Mouse (Mus musculus) CH12.LX (cell line): ENCODE results near the gene 1810030O07Rik. TPM values are rescaled to one million over a fixed set of nuclear protein-coding genes. Genes with fewer than 3 reads are reported as not detected.
"Not testable (repeated sequence)": the region's sequence is repeated elsewhere in the genome, so short reads cannot be mapped to it uniquely, and the experiment has no call there.

ENCODE experiments used
- DNase-seq: peaks from one replicate; pipeline ENCODE4 v3.0.0-alpha.2; 2013; ENCODE audit errors: extremely low read depth
- H3K27ac ChIP-seq: 2 replicates; pipeline ENCODE4 v1.5.1; 2012; ENCODE audit warnings: low read depth, mild to moderate bottlenecking, control low read depth, moderate library complexity; ENCODE audit not compliant: insufficient read depth
- H3K27me3 ChIP-seq: replicated peaks from 2 replicates; pipeline ENCODE3; 2012; ENCODE audit warnings: inconsistent platforms
- H3K36me3 ChIP-seq, 2 experiments: replicated peaks in 1 of 2; 2 replicates each; pipeline versions ENCODE3 to v1.6.1; 2012; ENCODE audit warnings: inconsistent platforms in 1 of 2, low read length in 1 of 2, mild to moderate bottlenecking in 1 of 2, mixed read lengths in 1 of 2, moderate library complexity in 1 of 2; ENCODE audit not compliant: control insufficient read depth in 1 of 2, insufficient read depth in 1 of 2
- H3K4me1 ChIP-seq, 2 experiments: 2 replicates each; pipeline ENCODE4 v1.6.1; 2012; ENCODE audit warnings: inconsistent platforms in 1 of 2, moderate library complexity in 1 of 2; ENCODE audit not compliant: insufficient read depth in 2 of 2, control insufficient read depth in 1 of 2
- H3K4me2 ChIP-seq: 2 replicates; pipeline ENCODE4 v1.6.1; 2012; ENCODE audit warnings: low read depth, mild to moderate bottlenecking, control low read depth; ENCODE audit not compliant: poor library complexity, insufficient read depth, severe bottlenecking
- H3K4me3 ChIP-seq, 3 experiments: fragments of 150-350 bp in 1 of 3; sonication (generic) in 1 of 3; replicated peaks in 1 of 3; 2 replicates each; pipeline versions ENCODE3 to v1.5.1; 2011 to 2012; ENCODE audit warnings: low read depth in 2 of 3, low read length in 2 of 3, mild to moderate bottlenecking in 2 of 3, moderate library complexity in 2 of 3, control low read depth in 1 of 3, improper control_type of control experiment in 1 of 3, inconsistent platforms in 1 of 3, mixed read lengths in 1 of 3; ENCODE audit not compliant: poor library complexity in 1 of 3
- H3K79me2 ChIP-seq: replicated peaks from 2 replicates; pipeline ENCODE4 v1.6.1; 2012; ENCODE audit warnings: mild to moderate bottlenecking, moderate library complexity; ENCODE audit not compliant: control insufficient read depth, poor library complexity, insufficient read depth, severe bottlenecking; ENCODE audit errors: extremely low read depth
- H3K9ac ChIP-seq: 2 replicates; pipeline ENCODE4 v1.6.1; 2012; ENCODE audit warnings: low read depth, mild to moderate bottlenecking, control low read depth, moderate library complexity; ENCODE audit not compliant: insufficient read depth
- H3K9me3 ChIP-seq: replicated peaks from 2 replicates; pipeline ENCODE3; 2012; ENCODE audit warnings: low read length, inconsistent platforms, mixed read lengths
- E2F4 ChIP-seq: IDR thresholded peaks from 2 replicates; pipeline ENCODE4 v1.6.1; 2011; ENCODE audit warnings: low read depth, low read length, improper control_type of control experiment; ENCODE audit not compliant: insufficient replicate concordance
- ETS1 ChIP-seq: conservative IDR thresholded peaks from 2 replicates; pipeline ENCODE4 v1.6.1; 2012; ENCODE audit warnings: low read depth, mild to moderate bottlenecking, inconsistent platforms, low read length, improper control_type of control experiment, moderate library complexity
- HCFC1 ChIP-seq: IDR thresholded peaks from 2 replicates; pipeline ENCODE4 v1.6.1; 2012; ENCODE audit warnings: low read depth, mild to moderate bottlenecking, inconsistent platforms, low read length, improper control_type of control experiment
- IRF4 ChIP-seq: IDR thresholded peaks from 2 replicates; pipeline ENCODE4 v1.6.1; 2014; ENCODE audit warnings: low read depth, mild to moderate bottlenecking, inconsistent platforms, low read length, improper control_type of control experiment
- JUN ChIP-seq: IDR thresholded peaks from 2 replicates; pipeline ENCODE4 v1.6.1; 2011; ENCODE audit warnings: low read depth, mild to moderate bottlenecking, low read length, improper control_type of control experiment, moderate library complexity; ENCODE audit not compliant: insufficient read depth
- KAT2A ChIP-seq: IDR thresholded peaks from 2 replicates; pipeline ENCODE4 v1.6.1; 2012; ENCODE audit warnings: low read length, improper control_type of control experiment, inconsistent platforms; ENCODE audit not compliant: insufficient replicate concordance
- MAX ChIP-seq: IDR thresholded peaks from 2 replicates; pipeline ENCODE4 v1.6.1; 2011; ENCODE audit warnings: low read length, improper control_type of control experiment
- MYC ChIP-seq: IDR thresholded peaks from 2 replicates; pipeline ENCODE4 v1.6.1; 2011; ENCODE audit warnings: low read depth, mild to moderate bottlenecking, improper control_type of control experiment, low read length
- POLR2A ChIP-seq: IDR thresholded peaks from 2 replicates; pipeline ENCODE4 v1.6.1; 2011; ENCODE audit warnings: low read depth, mild to moderate bottlenecking, improper control_type of control experiment, low read length
- POLR2AphosphoS2 ChIP-seq: IDR thresholded peaks from 2 replicates; pipeline ENCODE4 v1.6.1; 2011; ENCODE audit warnings: low read depth, low read length, improper control_type of control experiment
- UBTF ChIP-seq: IDR thresholded peaks from 2 replicates; pipeline ENCODE4 v1.6.1; 2012; ENCODE audit warnings: low read depth, mild to moderate bottlenecking, inconsistent platforms, low read length, improper control_type of control experiment, moderate library complexity
- ZMIZ1 ChIP-seq: IDR thresholded peaks from 2 replicates; pipeline ENCODE4 v1.6.1; 2012; ENCODE audit warnings: low read depth, mild to moderate bottlenecking, inconsistent platforms, low read length, improper control_type of control experiment
- dilution Hi-C: fragments of 300-500 bp; cut with MboI; formaldehyde crosslinking; loops from 2 replicates; pipeline ENCODE4 v1.14.3; 2020; ENCODE audit warnings: low sequenced_read_pairs; ENCODE audit not compliant: extremely low pct_unique_long_range_greater_than_20kb, extremely low pct_ligation_motif_present
- in situ Hi-C: fragments of 300-500 bp; cut with MboI; formaldehyde crosslinking; loops from 3 replicates; pipeline ENCODE4 v1.14.3; 2019; ENCODE audit warnings: low sequenced_read_pairs, low pct_ligation_motif_present, low pct_unique_long_range_greater_than_20kb, mixed read lengths
- polyA plus RNA-seq: library from polyadenylated mRNA; unstranded; fragments of >175 nt; gene quantifications from 2 replicates; pipeline ENCODE4 v1.2.1, GENCODE M21; 2012; ENCODE audit warnings: low read depth; ENCODE audit not compliant: insufficient read length
- total RNA-seq, 2 experiments: library from RNA; depleted of rRNA; stranded (reverse); fragments of 300-350 nt in 1 of 2; fragments of >200 nt in 1 of 2; gene quantifications; 2 replicates each; pipeline ENCODE4 v1.2.3; 2012 to 2014

The 1810030O07Rik gene
- total and polyA plus RNA-seq, 3 experiments: 26.0 to 40.6 (median 26.2) TPM

GRCm38 (mm10) chrX:12611211-12611610 lies 62.3 kb downstream of the 1810030O07Rik start:
- no peaks in the 10 kb centered on the region for H3K4me1 ChIP-seq
- dilution Hi-C loops: no loop called here
- no peak overlapping the region for H3K27ac ChIP-seq
- H3K4me3 ChIP-seq: no peak overlapping the region
- H3K9me3 ChIP-seq: no peaks in the 10 kb centered on the region
- DNase-seq: no peak
- in situ Hi-C loops: no loop called here
- no peak overlapping the region for H3K4me2 ChIP-seq
- no peak overlapping the region for H3K9ac ChIP-seq
- no peaks in the 10 kb centered on the region for H3K27me3 ChIP-seq
- H3K79me2 ChIP-seq: no peaks in the 10 kb centered on the region
- TF ChIP-seq KAT2A: no peak
- no peak for TF ChIP-seq IRF4
- TF ChIP-seq ZMIZ1: no peak
- no peak for TF ChIP-seq ETS1
- no peak for TF ChIP-seq MAX
- no peak for TF ChIP-seq E2F4
- TF ChIP-seq POLR2AphosphoS2: no peak
- no peak for TF ChIP-seq UBTF
- TF ChIP-seq HCFC1: no peak
- no peak for TF ChIP-seq MYC
- no peak for TF ChIP-seq JUN
- no peak for TF ChIP-seq POLR2A
- TF ChIP-seq, all 38 proteins: peak for 0
- H3K36me3 ChIP-seq: peaks cover 40 to 64% of the 10 kb centered on the region in 2 experiments

GRCm38 (mm10) chrX:12610541-12610940 lies 62.9 kb downstream of the 1810030O07Rik start:
- H3K9me3 ChIP-seq, H3K27me3 ChIP-seq, DNase-seq, H3K4me3 ChIP-seq, H3K79me2 ChIP-seq, H3K27ac ChIP-seq, in situ Hi-C loops, H3K4me2 ChIP-seq, H3K9ac ChIP-seq, H3K4me1 ChIP-seq, dilution Hi-C loops: not testable (repeated sequence)
- H3K36me3 ChIP-seq: peaks cover 40 to 63% of the 10 kb centered on the region in 2 experiments

Other genes starting within 250 kb of the 1810030O07Rik start
- gene Atp6ap2, start 85.9 kb downstream of the 1810030O07Rik start, total RNA-seq (2012; rRNA removed): 46.9 and 50.4 TPM in 2 replicates
- gene Atp6ap2, start 85.9 kb downstream of the 1810030O07Rik start, total RNA-seq (2014; rRNA removed): 108 and 113 TPM in 2 replicates
- 66.9 and 71.2 TPM in 2 replicates for gene Atp6ap2, start 85.9 kb downstream of the 1810030O07Rik start, polyA plus RNA-seq
- 10.3 and 11.8 TPM in 2 replicates for gene Med14, start 88.4 kb upstream of the 1810030O07Rik start, total RNA-seq (2012; rRNA removed)
- gene Med14, start 88.4 kb upstream of the 1810030O07Rik start, total RNA-seq (2014; rRNA removed): 12.7 and 15.0 TPM in 2 replicates
- gene Med14, start 88.4 kb upstream of the 1810030O07Rik start, polyA plus RNA-seq: 16.7 and 18.3 TPM in 2 replicates